ENCODE assay signal across 12 mouse cellular contexts in genomic region chr17:12291151-12291550, GRCm38 (mm10). TPM values are rescaled to one million over a fixed set of nuclear protein-coding genes. Genes with fewer than 3 reads are reported as not detected.
DNase-seq lines count a peak whose midpoint lies in the region; ATAC-seq and TF ChIP-seq lines count a peak whose summit lies in the region.
"Had no signal": no experiment of that assay in that cellular context is flagged by ENCODE, and none has a peak within 500 bp of the region (broad histone marks: within the 10 kb centered on the region; RNA-seq: fewer than 3 reads in every experiment).

No protein-coding gene starts in this region.

- 85% methylated on average over 7 of the region's 7 CpGs for WGBS in midbrain, embryonic 11.5 days
- WGBS in midbrain, embryonic 10.5 days: 96% methylated on average over 7 of the region's 7 CpGs
- 65% methylated on average over 7 of the region's 7 CpGs for WGBS in forebrain, postnatal 0 days
- 79% methylated on average over 7 of the region's 7 CpGs for WGBS in midbrain, embryonic 12.5 days

- TF ChIP-seq CTCF in forebrain, postnatal 0 days (IDR thresholded peaks at IDR 0.05; ENCODE audit: low read depth): no peak

- intact Hi-C loops in left cerebral cortex, postnatal 36 days (cut with DNase I): no loop called here

- no peak overlapping the region for H3K27ac ChIP-seq in midbrain, embryonic 11.5 days (ENCODE audit: low read depth, low read length)
- H3K27ac ChIP-seq in midbrain, embryonic 10.5 days (replicated peaks): no peak overlapping the region
- H3K27ac ChIP-seq in forebrain, postnatal 0 days (ENCODE audit: low read depth, low read length): peak overlapping the region; percentile 75
- peak overlapping the region; percentile 35; the same call in 1 of the 2 replicates for H3K27ac ChIP-seq in midbrain, embryonic 12.5 days (replicated peaks)
- H3K27ac ChIP-seq: left cerebral cortex, adult 2 months; liver, embryonic 13.5 days had no signal

- H3K9me3 ChIP-seq in midbrain, embryonic 11.5 days (ENCODE audit: control insufficient read depth, low read length): no peaks in the 10 kb centered on the region
- peaks cover 10% of the 10 kb centered on the region for H3K9me3 ChIP-seq in midbrain, embryonic 10.5 days (replicated peaks)
- no peaks in the 10 kb centered on the region for H3K9me3 ChIP-seq in forebrain, postnatal 0 days (ENCODE audit: low read length)
- H3K9me3 ChIP-seq in midbrain, embryonic 12.5 days: no peaks in the 10 kb centered on the region
- H3K9me3 ChIP-seq: liver, embryonic 13.5 days had no signal

- no peaks in the 10 kb centered on the region for H3K36me3 ChIP-seq in midbrain, embryonic 11.5 days (ENCODE audit: control insufficient read depth, insufficient read depth, low read length)
- peaks cover 12% of the 10 kb centered on the region for H3K36me3 ChIP-seq in midbrain, embryonic 10.5 days
- no peaks in the 10 kb centered on the region for H3K36me3 ChIP-seq in forebrain, postnatal 0 days (ENCODE audit: insufficient read depth)
- H3K36me3 ChIP-seq in midbrain, embryonic 12.5 days: no peaks in the 10 kb centered on the region

- no peak overlapping the region for H3K9ac ChIP-seq in midbrain, embryonic 11.5 days (ENCODE audit: low read length)
- H3K9ac ChIP-seq in forebrain, postnatal 0 days: no peak overlapping the region
- no peak overlapping the region for H3K9ac ChIP-seq in midbrain, embryonic 12.5 days (replicated peaks)
- H3K9ac ChIP-seq: liver, embryonic 13.5 days had no signal

- ATAC-seq in midbrain, embryonic 11.5 days (ENCODE audit: low FRiP score): peak; percentile 75; the same call in 1 of the 2 replicates
- ATAC-seq in forebrain, postnatal 0 days: peak; percentile 63
- ATAC-seq in midbrain, embryonic 12.5 days (ENCODE audit: low FRiP score, low read depth): peak; percentile 41; the same call in 1 of the 2 replicates

- no peak for DNase-seq in midbrain, embryonic 11.5 days (ENCODE audit: low spot score, missing footprints)
- no peak for DNase-seq in midbrain, embryonic 10.5 days (ENCODE audit: low spot score)
- DNase-seq in forebrain, postnatal 0 days: no peak
- no peak for DNase-seq in left cerebral cortex, postnatal 36 days (ENCODE audit: low spot score in 2 of 2)
- DNase-seq in cerebellum, adult 11 months: no peak
- DNase-seq in layer of hippocampus, postnatal 36 days: no peak
- DNase-seq: cerebellum, adult 9-11 months; liver, embryonic 13.5 days had no signal

- no peak overlapping the region for H3K4me2 ChIP-seq in midbrain, embryonic 11.5 days
- H3K4me2 ChIP-seq in forebrain, postnatal 0 days (ENCODE audit: low read depth): 0 out of 2 replicates have a peak overlapping the region, but pooled peaks have one; percentile 7
- no peak overlapping the region for H3K4me2 ChIP-seq in midbrain, embryonic 12.5 days (replicated peaks)
- H3K4me2 ChIP-seq: heart, embryonic 11.5 days; liver, embryonic 13.5 days had no signal

- H3K4me3 ChIP-seq in midbrain, embryonic 11.5 days (ENCODE audit: low read depth, low read length): no peak overlapping the region
- no peak overlapping the region for H3K4me3 ChIP-seq in midbrain, embryonic 10.5 days
- no peak overlapping the region for H3K4me3 ChIP-seq in forebrain, postnatal 0 days (ENCODE audit: low read depth, low read length)
- no peak overlapping the region for H3K4me3 ChIP-seq in midbrain, embryonic 12.5 days
- H3K4me3 ChIP-seq: left cerebral cortex, adult 2 months; liver, embryonic 13.5 days had no signal

- H3K4me1 ChIP-seq in midbrain, embryonic 11.5 days (ENCODE audit: control insufficient read depth, insufficient read depth, low read length): peaks cover 6% of the 10 kb centered on the region
- peaks cover 18% of the 10 kb centered on the region for H3K4me1 ChIP-seq in midbrain, embryonic 10.5 days
- peaks cover 11% of the 10 kb centered on the region; the same call in 1 of the 2 replicates for H3K4me1 ChIP-seq in forebrain, postnatal 0 days (ENCODE audit: insufficient read depth)
- peaks cover 9% of the 10 kb centered on the region for H3K4me1 ChIP-seq in midbrain, embryonic 12.5 days
- H3K4me1 ChIP-seq: liver, embryonic 13.5 days had no signal

- H3K27me3 ChIP-seq in midbrain, embryonic 11.5 days (ENCODE audit: control insufficient read depth, insufficient read depth, low read length): no peaks in the 10 kb centered on the region
- H3K27me3 ChIP-seq in midbrain, embryonic 10.5 days (ENCODE audit: low read depth, poor library complexity, severe bottlenecking): no peaks in the 10 kb centered on the region
- H3K27me3 ChIP-seq in forebrain, postnatal 0 days (ENCODE audit: insufficient read depth, low read length): no peaks in the 10 kb centered on the region
- H3K27me3 ChIP-seq in midbrain, embryonic 12.5 days: no peaks in the 10 kb centered on the region
- H3K27me3 ChIP-seq: CH12.LX; liver, embryonic 13.5 days had no signal

RNA-seq across cellular contexts. Expression of gene Map3k4, which starts 27.4 kb away (rescaled TPM):
- polyA plus RNA-seq in midbrain, embryonic 11.5 days (2014; fragmentation: Nextera tagmentation; extraction: Ambion mirVana): 46.3 and 51.3 TPM in 2 replicates
- 42.3 and 45.3 TPM in 2 replicates for polyA plus RNA-seq in midbrain, embryonic 10.5 days (2016; fragmentation: Nextera tagmentation; extraction: Ambion mirVana)
- 28.9 and 35.3 TPM in 2 replicates for total RNA-seq in forebrain, postnatal 0 days (2014; rRNA removed)
- polyA plus RNA-seq in forebrain, postnatal 0 days (2015; fragmentation: Nextera tagmentation; extraction: Ambion mirVana): 27.4 and 35.1 TPM in 2 replicates
- polyA plus RNA-seq in midbrain, embryonic 12.5 days (2016; fragmentation: Nextera tagmentation; extraction: Ambion mirVana): 53.3 and 56.7 TPM in 2 replicates
- 10 to 100 TPM; 45.1 to 54.7 TPM for total RNA-seq in left cerebral cortex, postnatal 36 days (2021)
- total RNA-seq in layer of hippocampus, postnatal 36 days (2021): 10 to 100 TPM; 63.5 to 78.5 TPM

Comparison
In these comparisons a context has a peak if more than half of its experiments do, and no peak if none do; other contexts are left out.
1. H3K27ac ChIP-seq: peak in forebrain, postnatal 0 days (single experiment) and midbrain, embryonic 12.5 days (single experiment); none in midbrain, embryonic 11.5 days (single experiment) and midbrain, embryonic 10.5 days (single experiment).
2. Peak in every context shown above with its lines, with median percentiles within 50 percentile points of each other: ATAC-seq.